11 mouse cellular contexts compared by ENCODE assay signal in the genomic region with DNA sequence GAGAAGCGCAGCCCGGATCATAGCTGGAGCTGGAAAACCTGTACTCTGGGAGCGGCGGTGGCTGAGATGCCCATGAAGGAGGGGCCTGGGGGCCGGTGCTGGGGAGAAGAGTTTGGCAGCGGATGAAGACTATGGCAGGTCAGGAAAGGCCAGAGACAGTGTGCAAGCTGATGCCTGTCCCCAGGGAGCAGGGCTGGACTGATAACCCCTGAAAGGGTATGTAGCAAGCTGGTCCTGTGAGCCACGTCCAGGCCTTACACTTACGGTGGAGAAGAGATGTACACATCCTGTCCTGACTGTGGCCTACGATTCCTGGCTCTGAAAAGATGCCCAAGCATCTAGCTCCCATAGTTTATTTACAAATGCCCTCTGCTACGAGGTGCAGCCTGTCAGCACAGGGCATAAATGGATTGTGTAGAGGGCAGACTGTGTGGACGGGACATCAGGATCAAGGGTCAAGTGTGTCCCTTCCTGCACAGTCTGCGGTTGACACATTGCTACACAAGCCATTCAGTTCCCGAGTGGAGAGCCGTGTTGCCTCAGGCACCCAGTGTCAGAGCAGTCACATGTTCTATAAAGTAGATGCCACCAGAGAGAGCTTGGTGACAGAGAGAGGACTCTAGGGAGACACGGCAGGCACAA. TPM values are rescaled to one million over a fixed set of nuclear protein-coding genes. Genes with fewer than 3 reads are reported as not detected.
DNase-seq lines count a peak whose midpoint lies in the region; ATAC-seq and TF ChIP-seq lines count a peak whose summit lies in the region.
"Had no signal": no experiment of that assay in that cellular context is flagged by ENCODE, and none has a peak within 500 bp of the region (broad histone marks: within the 10 kb centered on the region; RNA-seq: fewer than 3 reads in every experiment).

No protein-coding gene starts in this region.

- ATAC-seq in intestine, postnatal 0 days, result peak; percentile 28; the same call in 1 of the 2 replicates
- ATAC-seq in intestine, embryonic 15.5 days, result no peak
- no peak for ATAC-seq in neural tube, embryonic 13.5 days (ENCODE audit: low read depth)
- ATAC-seq in hindbrain, embryonic 15.5 days (ENCODE audit: low FRiP score, low read depth), result 0 out of 2 replicates have a peak, but pooled peaks have one; percentile 38

- no peak for TF ChIP-seq CTCF in intestine, postnatal 0 days (IDR thresholded peaks at IDR 0.05; ENCODE audit: low read depth)

- H3K4me3 ChIP-seq in intestine, postnatal 0 days (ENCODE audit: low read depth, low read length), result no peak overlapping the region
- H3K4me3 ChIP-seq in intestine, embryonic 15.5 days (replicated peaks), result no peak overlapping the region
- no peak overlapping the region for H3K4me3 ChIP-seq in neural tube, embryonic 13.5 days
- no peak overlapping the region for H3K4me3 ChIP-seq in hindbrain, embryonic 15.5 days
- H3K4me3 ChIP-seq: gastrocnemius, adult 2 months; myocyte had no signal

- intact Hi-C loops in left cerebral cortex, postnatal 36 days (cut with DNase I), result no loop called here

- H3K27me3 ChIP-seq in intestine, postnatal 0 days (replicated peaks; ENCODE audit: control insufficient read depth, insufficient read depth, low read length), result no peaks in the 10 kb centered on the region
- no peaks in the 10 kb centered on the region for H3K27me3 ChIP-seq in intestine, embryonic 15.5 days (replicated peaks)
- H3K27me3 ChIP-seq in neural tube, embryonic 13.5 days, result 0 out of 2 replicates have a peak, but pooled peaks cover 3% of the 10 kb centered on the region
- H3K27me3 ChIP-seq in hindbrain, embryonic 15.5 days, result no peaks in the 10 kb centered on the region

- 75% methylated on average over 15 of the region's 15 CpGs for WGBS in intestine, postnatal 0 days
- 71% methylated on average over 15 of the region's 15 CpGs for WGBS in intestine, embryonic 15.5 days
- 72% methylated on average over 15 of the region's 15 CpGs for WGBS in neural tube, embryonic 13.5 days
- 61% methylated on average over 15 of the region's 15 CpGs for WGBS in hindbrain, embryonic 15.5 days

- H3K36me3 ChIP-seq in intestine, postnatal 0 days (ENCODE audit: control insufficient read depth, insufficient read depth), result peaks cover 14% of the 10 kb centered on the region
- H3K36me3 ChIP-seq in intestine, embryonic 15.5 days, result peaks cover 14% of the 10 kb centered on the region; the same call in 1 of the 2 replicates
- H3K36me3 ChIP-seq in neural tube, embryonic 13.5 days, result peaks cover 17% of the 10 kb centered on the region
- H3K36me3 ChIP-seq in hindbrain, embryonic 15.5 days, result peaks cover 5% of the 10 kb centered on the region; the same call in 1 of the 2 replicates

- no peaks in the 10 kb centered on the region for H3K9me3 ChIP-seq in intestine, postnatal 0 days (ENCODE audit: control insufficient read depth)
- no peaks in the 10 kb centered on the region for H3K9me3 ChIP-seq in intestine, embryonic 15.5 days
- no peaks in the 10 kb centered on the region for H3K9me3 ChIP-seq in neural tube, embryonic 13.5 days
- H3K9me3 ChIP-seq in hindbrain, embryonic 15.5 days, result no peaks in the 10 kb centered on the region

- H3K9ac ChIP-seq in intestine, postnatal 0 days (ENCODE audit: low read depth, low read length), result no peak overlapping the region
- H3K9ac ChIP-seq in intestine, embryonic 15.5 days, result no peak overlapping the region
- H3K9ac ChIP-seq in neural tube, embryonic 13.5 days, result no peak overlapping the region
- no peak overlapping the region for H3K9ac ChIP-seq in hindbrain, embryonic 15.5 days

- no peak overlapping the region for H3K27ac ChIP-seq in intestine, postnatal 0 days (ENCODE audit: low read depth, low read length)
- no peak overlapping the region for H3K27ac ChIP-seq in intestine, embryonic 15.5 days
- H3K27ac ChIP-seq in neural tube, embryonic 13.5 days (replicated peaks), result peak overlapping the region; percentile 46
- 0 out of 2 replicates have a peak overlapping the region, but pooled peaks have one; percentile 3 for H3K27ac ChIP-seq in hindbrain, embryonic 15.5 days (replicated peaks)
- H3K27ac ChIP-seq: gastrocnemius, adult 2 months had no signal

- no peaks in the 10 kb centered on the region for H3K4me1 ChIP-seq in intestine, postnatal 0 days (replicated peaks; ENCODE audit: control insufficient read depth, insufficient read depth, low read length)
- no peaks in the 10 kb centered on the region for H3K4me1 ChIP-seq in intestine, embryonic 15.5 days (replicated peaks)
- peaks cover 55% of the 10 kb centered on the region for H3K4me1 ChIP-seq in neural tube, embryonic 13.5 days (replicated peaks)
- peaks cover 34% of the 10 kb centered on the region for H3K4me1 ChIP-seq in hindbrain, embryonic 15.5 days (replicated peaks)

- no peak overlapping the region for H3K4me2 ChIP-seq in intestine, postnatal 0 days (replicated peaks; ENCODE audit: low read depth)
- H3K4me2 ChIP-seq in intestine, embryonic 15.5 days (replicated peaks), result no peak overlapping the region
- no peak overlapping the region for H3K4me2 ChIP-seq in neural tube, embryonic 13.5 days
- H3K4me2 ChIP-seq in hindbrain, embryonic 15.5 days, result no peak overlapping the region

- no peak for DNase-seq in neural tube, embryonic 10.5 days (ENCODE audit: extremely low spot score, low spot score)
- DNase-seq in thymus, postnatal 14 days, result no peak
- DNase-seq in left cerebral cortex, postnatal 36 days (ENCODE audit: low spot score in 2 of 2), result no peak
- DNase-seq: adrenal gland, postnatal 25 days; gastrocnemius, adult 2 months; lung, postnatal 10 days had no signal

RNA-seq across cellular contexts. Expression of a gene that starts 57.0 kb away (rescaled TPM):
- polyA plus RNA-seq in intestine, postnatal 0 days (2015; fragmentation: Nextera tagmentation; extraction: Ambion mirVana), result 66.0 and 66.4 TPM in 2 replicates
- polyA plus RNA-seq in intestine, embryonic 15.5 days (2015; fragmentation: Nextera tagmentation; extraction: Ambion mirVana), result 100 and 106 TPM in 2 replicates
- polyA plus RNA-seq in neural tube, embryonic 13.5 days (2015; fragmentation: Nextera tagmentation; extraction: Ambion mirVana), result 116 and 122 TPM in 2 replicates
- 106 and 113 TPM in 2 replicates for polyA plus RNA-seq in hindbrain, embryonic 15.5 days (2015; fragmentation: Nextera tagmentation; extraction: Ambion mirVana)
- total RNA-seq in left cerebral cortex, postnatal 36 days (2021), result 100 to 1,000 TPM in 1 of 2 experiments, 10 to 100 TPM in 1; 95.9 to 119 TPM

Comparison
In these comparisons a context has a peak if more than half of its experiments do, and no peak if none do; other contexts are left out.
1. ATAC-seq: peak in intestine, postnatal 0 days (single experiment) and hindbrain, embryonic 15.5 days (single experiment); none in intestine, embryonic 15.5 days (single experiment) and neural tube, embryonic 13.5 days (single experiment).
2. H3K27ac ChIP-seq: peak in neural tube, embryonic 13.5 days (single experiment) and hindbrain, embryonic 15.5 days (single experiment); none in intestine, postnatal 0 days (single experiment) and intestine, embryonic 15.5 days (single experiment).